In genomic region chr2:32047323-32047722, GRCm38 (mm10) we compare ENCODE assay signal across 17 mouse cellular contexts. TPM values are rescaled to one million over a fixed set of nuclear protein-coding genes. Genes with fewer than 3 reads are reported as not detected.
DNase-seq lines count a peak whose midpoint lies in the region; ATAC-seq and TF ChIP-seq lines count a peak whose summit lies in the region.
"Had no signal": no experiment of that assay in that cellular context is flagged by ENCODE, and none has a peak within 500 bp of the region (broad histone marks: within the 10 kb centered on the region; RNA-seq: fewer than 3 reads in every experiment).

No protein-coding gene starts in this region.

- H3K4me2 ChIP-seq in midbrain, postnatal 0 days (ENCODE audit: low read depth, low read length, poor library complexity, severe bottlenecking) = no peak overlapping the region
- H3K4me2 ChIP-seq in midbrain, embryonic 11.5 days = no peak overlapping the region
- H3K4me2 ChIP-seq in liver, embryonic 12.5 days = no peak overlapping the region
- no peak overlapping the region for H3K4me2 ChIP-seq in forebrain, embryonic 13.5 days
- H3K4me2 ChIP-seq: kidney, embryonic 15.5 days; lung, embryonic 14.5 days had no signal

- no peak overlapping the region for H3K4me3 ChIP-seq in midbrain, postnatal 0 days (ENCODE audit: low read depth, low read length)
- H3K4me3 ChIP-seq in midbrain, embryonic 11.5 days (ENCODE audit: low read depth, low read length) = no peak overlapping the region
- H3K4me3 ChIP-seq in liver, embryonic 12.5 days = no peak overlapping the region
- H3K4me3 ChIP-seq in forebrain, embryonic 13.5 days = no peak overlapping the region
- H3K4me3 ChIP-seq: kidney, embryonic 15.5 days; layer of hippocampus, adult 2 months; left cerebral cortex, adult 2 months; megakaryocyte, embryonic 14.5 days had no signal

- ATAC-seq in midbrain, postnatal 0 days (ENCODE audit: low FRiP score) = no peak
- ATAC-seq in midbrain, embryonic 11.5 days (ENCODE audit: low FRiP score) = no peak
- no peak for ATAC-seq in liver, embryonic 12.5 days
- no peak for ATAC-seq in forebrain, embryonic 13.5 days
- ATAC-seq: activated CD4-positive, CD25-positive, alpha-beta regulatory T cell, adult 4 months had no signal

- no peaks in the 10 kb centered on the region for H3K9me3 ChIP-seq in midbrain, postnatal 0 days (ENCODE audit: low read length)
- H3K9me3 ChIP-seq in midbrain, embryonic 11.5 days (ENCODE audit: control insufficient read depth, low read length) = no peaks in the 10 kb centered on the region
- no peaks in the 10 kb centered on the region for H3K9me3 ChIP-seq in liver, embryonic 12.5 days (replicated peaks)
- no peaks in the 10 kb centered on the region for H3K9me3 ChIP-seq in forebrain, embryonic 13.5 days (replicated peaks)
- H3K9me3 ChIP-seq: kidney, embryonic 15.5 days; megakaryocyte, embryonic 14.5 days had no signal

- H3K4me1 ChIP-seq in midbrain, postnatal 0 days (ENCODE audit: insufficient read depth, low read length) = no peaks in the 10 kb centered on the region
- no peaks in the 10 kb centered on the region for H3K4me1 ChIP-seq in midbrain, embryonic 11.5 days (ENCODE audit: control insufficient read depth, insufficient read depth, low read length)
- H3K4me1 ChIP-seq in liver, embryonic 12.5 days = no peaks in the 10 kb centered on the region
- H3K4me1 ChIP-seq in forebrain, embryonic 13.5 days = no peaks in the 10 kb centered on the region
- H3K4me1 ChIP-seq: megakaryocyte, embryonic 14.5 days had no signal

- peak; percentile 87 for DNase-seq in heart, adult 11 months
- no peak for DNase-seq in heart, adult 8-10 months (ENCODE audit: low spot score)
- peak; percentile 13 for DNase-seq in midbrain, postnatal 0 days (ENCODE audit: low spot score)
- DNase-seq in midbrain, embryonic 11.5 days (ENCODE audit: low spot score, missing footprints) = no peak
- DNase-seq in natural killer cell, adult 2 months (ENCODE audit: low spot score in 2 of 2) = peak; percentile 35 to 49
- no peak for DNase-seq in kidney, postnatal 36 days
- DNase-seq: B cell, adult 2 months; cerebellum, adult 2 months; lung, embryonic 14.5 days; right cerebral cortex, postnatal 14 days had no signal

- TF ChIP-seq CTCF in midbrain, postnatal 0 days (IDR thresholded peaks at IDR 0.05) = no peak

- no peaks in the 10 kb centered on the region for H3K27me3 ChIP-seq in midbrain, postnatal 0 days (ENCODE audit: insufficient read depth, low read length)
- no peaks in the 10 kb centered on the region for H3K27me3 ChIP-seq in midbrain, embryonic 11.5 days (ENCODE audit: control insufficient read depth, insufficient read depth, low read length)
- H3K27me3 ChIP-seq in liver, embryonic 12.5 days (replicated peaks) = no peaks in the 10 kb centered on the region
- no peaks in the 10 kb centered on the region for H3K27me3 ChIP-seq in forebrain, embryonic 13.5 days
- H3K27me3 ChIP-seq: kidney, embryonic 15.5 days; megakaryocyte, embryonic 14.5 days had no signal

- no peak overlapping the region for H3K27ac ChIP-seq in midbrain, postnatal 0 days (ENCODE audit: low read depth, low read length)
- no peak overlapping the region for H3K27ac ChIP-seq in midbrain, embryonic 11.5 days (ENCODE audit: low read depth, low read length)
- H3K27ac ChIP-seq in liver, embryonic 12.5 days = no peak overlapping the region
- H3K27ac ChIP-seq in forebrain, embryonic 13.5 days = no peak overlapping the region
- H3K27ac ChIP-seq: kidney, embryonic 15.5 days; layer of hippocampus, adult 2 months; left cerebral cortex, adult 2 months had no signal

- WGBS in midbrain, postnatal 0 days = 76% methylated on average over 10 of the region's 10 CpGs
- WGBS in midbrain, embryonic 11.5 days = 97% methylated on average over 10 of the region's 10 CpGs
- WGBS in liver, embryonic 12.5 days (ENCODE audit: insufficient replicate concordance) = 89% methylated on average over 10 of the region's 10 CpGs
- 79% methylated on average over 10 of the region's 10 CpGs for WGBS in forebrain, embryonic 13.5 days

- no peak overlapping the region for H3K9ac ChIP-seq in midbrain, postnatal 0 days (replicated peaks; ENCODE audit: low read length, poor library complexity, severe bottlenecking)
- no peak overlapping the region for H3K9ac ChIP-seq in midbrain, embryonic 11.5 days (ENCODE audit: low read length)
- H3K9ac ChIP-seq in liver, embryonic 12.5 days = no peak overlapping the region
- no peak overlapping the region for H3K9ac ChIP-seq in forebrain, embryonic 13.5 days
- H3K9ac ChIP-seq: kidney, embryonic 15.5 days; lung, embryonic 14.5 days had no signal

- peaks cover 49% of the 10 kb centered on the region for H3K36me3 ChIP-seq in midbrain, postnatal 0 days (ENCODE audit: insufficient read depth, low read length)
- peaks cover 11% of the 10 kb centered on the region for H3K36me3 ChIP-seq in midbrain, embryonic 11.5 days (ENCODE audit: control insufficient read depth, insufficient read depth, low read length)
- peaks cover 98% of the 10 kb centered on the region for H3K36me3 ChIP-seq in liver, embryonic 12.5 days
- peaks cover 96% of the 10 kb centered on the region for H3K36me3 ChIP-seq in forebrain, embryonic 13.5 days (ENCODE audit: poor library complexity, severe bottlenecking)

RNA-seq across cellular contexts. Expression of gene Fam78a, which starts 37.3 kb away (rescaled TPM):
- 10 to 100 TPM; 12.7 to 26.1 (median 16.3) TPM for total RNA-seq in heart, adult 8-10 months (2022)
- 0.77 and 0.85 TPM in 2 replicates for total RNA-seq in midbrain, postnatal 0 days (2014; rRNA removed)
- polyA plus RNA-seq in midbrain, postnatal 0 days (2015; fragmentation: Nextera tagmentation; extraction: Ambion mirVana) = 0.35 and 0.93 TPM in 2 replicates
- polyA plus RNA-seq in midbrain, embryonic 11.5 days (2014; fragmentation: Nextera tagmentation; extraction: Ambion mirVana) = 0.60 and 1.3 TPM in 2 replicates
- 22.4 and 22.6 TPM in 2 replicates for polyA plus RNA-seq in liver, embryonic 12.5 days (2016; fragmentation: Nextera tagmentation; extraction: Ambion mirVana)
- polyA plus RNA-seq in forebrain, embryonic 13.5 days (2015; fragmentation: Nextera tagmentation; extraction: Ambion mirVana) = 0.36 and 0.73 TPM in 2 replicates

RNA-seq across cellular contexts. Expression of gene Plpp7, which starts 48.0 kb away (rescaled TPM):
- total RNA-seq in heart, adult 8-10 months (2022) = 10 to 100 TPM; 34.7 to 48.9 (median 42.6) TPM
- 31.2 and 47.0 TPM in 2 replicates for total RNA-seq in midbrain, postnatal 0 days (2014; rRNA removed)
- 24.9 and 29.0 TPM in 2 replicates for polyA plus RNA-seq in midbrain, postnatal 0 days (2015; fragmentation: Nextera tagmentation; extraction: Ambion mirVana)
- 5.9 and 7.3 TPM in 2 replicates for polyA plus RNA-seq in midbrain, embryonic 11.5 days (2014; fragmentation: Nextera tagmentation; extraction: Ambion mirVana)
- polyA plus RNA-seq in liver, embryonic 12.5 days (2016; fragmentation: Nextera tagmentation; extraction: Ambion mirVana) = 3.0 and 3.4 TPM in 2 replicates
- 10.3 and 11.9 TPM in 2 replicates for polyA plus RNA-seq in forebrain, embryonic 13.5 days (2015; fragmentation: Nextera tagmentation; extraction: Ambion mirVana)
- polyA plus RNA-seq: activated CD4-positive, CD25-positive, alpha-beta regulatory T cell, adult 4 months had no signal

Comparison
In these comparisons a context has a peak if more than half of its experiments do, and no peak if none do; other contexts are left out.
1. DNase-seq: peak in heart, adult 11 months (single experiment), midbrain, postnatal 0 days (single experiment) and natural killer cell, adult 2 months (2 of 2); none in heart, adult 8-10 months (single experiment), midbrain, embryonic 11.5 days (single experiment) and kidney, postnatal 36 days (0 of 2).
2. RNA of gene Fam78a, which starts 37.3 kb away (polyA plus RNA-seq): 22.4 to 22.6 TPM in liver, embryonic 12.5 days; 0.60 to 1.3 TPM in midbrain, embryonic 11.5 days, 0.36 to 0.73 TPM in forebrain, embryonic 13.5 days and 0.35 to 0.93 TPM in midbrain, postnatal 0 days; every median in the first group is over 10 times any median in the second.